Mouse (Mus musculus): Measurements from ENCODE around the gene Zfp719.

Gene Zfp719

DNA sequence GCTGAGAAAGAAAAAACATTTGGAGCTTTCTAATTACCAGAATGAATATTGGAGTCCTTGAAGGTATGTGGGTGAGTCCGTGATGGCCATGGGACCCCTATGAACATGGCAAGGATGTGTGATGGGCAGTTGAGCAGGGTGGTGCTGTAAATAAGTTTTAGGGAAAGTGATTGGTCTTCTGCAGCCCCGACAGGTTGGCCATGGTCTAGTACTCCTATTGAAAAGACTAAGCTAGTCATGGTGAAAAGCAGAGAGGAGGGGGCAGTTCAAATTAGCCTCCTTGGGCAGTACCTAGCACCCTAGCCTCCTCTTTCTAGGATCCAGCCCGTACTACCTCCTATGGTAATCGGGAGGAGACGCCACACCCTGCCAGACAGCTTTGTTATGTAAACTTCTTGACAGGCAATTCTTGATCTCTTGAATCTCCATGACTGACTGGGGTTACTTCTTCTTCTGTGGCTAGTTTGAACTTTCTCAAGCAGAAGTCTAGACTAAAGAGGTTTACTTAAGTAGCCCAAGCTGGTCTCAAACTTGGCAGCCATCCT lies 28.4 kb downstream of the Zfp719 start:
- DNase-seq (ENCODE audit: low spot score): no peak

DNA sequence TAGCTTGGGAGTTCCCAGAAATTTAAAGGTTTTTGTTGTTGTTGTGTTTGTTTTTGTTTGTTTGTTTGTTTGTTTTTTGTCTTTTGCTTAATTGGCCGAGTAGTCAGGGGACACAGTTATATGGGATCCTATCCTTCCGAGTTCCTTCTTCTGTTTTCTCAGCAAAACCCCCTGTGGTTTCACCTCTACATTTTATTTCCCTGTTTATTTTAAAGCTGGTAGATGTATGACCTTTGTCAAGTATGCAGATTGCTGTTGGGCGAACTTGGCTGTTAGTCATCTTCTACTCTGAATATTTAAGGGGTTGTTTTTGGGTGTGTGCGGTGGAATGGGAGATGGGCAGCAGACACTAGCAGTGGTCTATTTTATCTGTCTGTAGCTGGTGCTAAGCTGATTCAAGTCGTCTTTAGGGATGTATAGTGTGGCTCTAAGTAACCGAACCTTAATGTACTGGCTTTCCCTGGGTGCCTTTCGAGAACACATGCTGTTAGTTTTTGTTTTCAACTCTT lies 29.0 kb downstream of the Zfp719 start:
- DNase-seq (ENCODE audit: low spot score): no peak

DNA sequence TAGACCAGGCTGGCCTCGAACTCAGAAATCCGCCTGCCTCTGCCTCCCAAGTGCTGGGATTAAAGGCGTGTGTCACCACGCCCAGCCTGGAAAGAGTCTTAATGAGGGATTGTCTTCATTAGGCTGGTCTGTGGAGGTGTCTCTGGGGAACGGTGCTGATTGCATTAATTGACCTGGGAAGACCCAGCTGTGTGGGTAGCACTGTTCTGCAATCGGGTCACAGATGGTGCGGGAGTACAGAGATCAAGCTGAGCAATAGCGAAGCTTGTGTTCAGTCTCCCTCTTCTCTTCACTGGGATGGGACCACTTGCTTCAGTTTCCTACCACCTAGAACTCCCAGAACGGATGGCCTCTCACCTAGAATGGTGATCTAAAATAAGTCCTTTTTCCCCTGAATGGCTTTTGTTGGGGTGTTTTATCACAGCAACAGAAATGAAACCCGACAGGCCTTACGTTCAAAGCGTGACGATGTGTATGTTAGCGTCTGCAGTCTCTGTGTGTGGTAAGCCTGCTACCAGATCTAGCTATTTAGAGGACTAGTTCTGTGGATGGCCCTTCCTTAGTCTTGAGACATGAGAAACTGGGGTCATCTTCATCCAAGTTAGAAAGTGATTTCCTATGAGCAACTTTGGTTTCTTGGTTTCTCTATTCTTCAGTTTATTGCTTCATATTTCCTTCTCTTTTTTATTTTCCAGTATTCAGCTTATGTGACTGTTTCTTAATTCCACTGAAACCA lies 34.6 kb downstream of the Zfp719 start:
- no peak for DNase-seq (ENCODE audit: low spot score)

DNA sequence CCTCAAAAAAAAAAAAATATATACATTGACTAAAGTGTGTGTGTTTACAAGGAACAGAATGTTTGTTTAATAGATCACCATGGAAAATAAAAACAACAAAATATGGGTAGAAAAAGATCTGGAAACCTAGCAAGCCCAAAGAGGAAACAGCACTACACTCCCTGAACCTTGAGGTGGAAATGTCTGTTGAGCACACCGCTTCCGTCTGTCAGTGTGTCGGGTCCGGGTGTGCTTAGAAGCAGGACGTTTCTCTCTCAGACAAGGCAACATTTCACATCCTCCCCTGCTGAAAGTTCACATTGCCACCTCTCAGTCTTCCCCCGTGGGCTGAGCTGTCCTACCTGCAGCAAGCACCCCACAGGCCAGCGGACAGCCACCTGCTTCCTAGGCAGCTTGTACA lies 43.5 kb downstream of the Zfp719 start:
- DNase-seq (ENCODE audit: low spot score): no peak

DNA sequence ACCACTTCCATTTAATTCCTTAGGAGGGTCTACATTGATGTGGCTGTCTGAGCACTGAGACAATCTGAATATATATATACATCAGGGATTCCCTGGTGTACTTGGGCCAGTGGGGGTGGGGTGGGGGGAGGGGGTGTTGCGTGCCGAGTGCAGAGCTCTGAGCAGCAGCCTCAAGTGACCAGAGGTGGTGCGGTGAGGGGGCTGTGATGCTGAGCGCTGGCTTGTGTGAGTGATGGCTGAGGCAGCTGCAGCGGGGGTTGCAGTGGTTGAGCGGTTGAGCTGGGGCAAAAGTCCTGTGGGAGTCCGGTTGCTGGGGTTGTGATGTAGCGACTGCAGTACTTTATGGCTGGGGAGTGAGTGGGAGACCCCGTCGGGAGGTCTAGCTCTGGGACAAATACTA lies 44.4 kb downstream of the Zfp719 start:
- DNase-seq (ENCODE audit: low spot score): no peak

DNA sequence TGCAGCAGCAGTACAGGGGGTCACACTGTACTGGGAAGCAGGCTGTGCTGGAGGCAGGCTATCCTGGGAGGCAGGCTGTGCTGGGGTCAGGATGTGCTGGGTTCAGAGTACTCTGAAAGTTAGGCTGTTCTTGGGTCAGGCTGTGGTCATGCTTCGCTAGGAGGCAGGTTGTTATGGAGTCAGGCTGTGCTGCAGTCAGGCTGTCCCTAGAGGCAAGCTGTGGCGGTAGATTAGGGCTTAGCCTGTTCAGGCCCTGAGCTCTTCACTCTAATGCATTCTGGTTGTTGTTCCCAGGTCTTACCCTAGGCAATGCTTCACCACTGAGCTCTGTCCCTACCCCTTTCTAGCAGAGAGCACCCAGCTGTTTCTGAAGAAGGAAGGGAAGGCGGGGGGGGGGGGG lies 45.7 kb downstream of the Zfp719 start:
- DNase-seq (ENCODE audit: low spot score): no peak

DNA sequence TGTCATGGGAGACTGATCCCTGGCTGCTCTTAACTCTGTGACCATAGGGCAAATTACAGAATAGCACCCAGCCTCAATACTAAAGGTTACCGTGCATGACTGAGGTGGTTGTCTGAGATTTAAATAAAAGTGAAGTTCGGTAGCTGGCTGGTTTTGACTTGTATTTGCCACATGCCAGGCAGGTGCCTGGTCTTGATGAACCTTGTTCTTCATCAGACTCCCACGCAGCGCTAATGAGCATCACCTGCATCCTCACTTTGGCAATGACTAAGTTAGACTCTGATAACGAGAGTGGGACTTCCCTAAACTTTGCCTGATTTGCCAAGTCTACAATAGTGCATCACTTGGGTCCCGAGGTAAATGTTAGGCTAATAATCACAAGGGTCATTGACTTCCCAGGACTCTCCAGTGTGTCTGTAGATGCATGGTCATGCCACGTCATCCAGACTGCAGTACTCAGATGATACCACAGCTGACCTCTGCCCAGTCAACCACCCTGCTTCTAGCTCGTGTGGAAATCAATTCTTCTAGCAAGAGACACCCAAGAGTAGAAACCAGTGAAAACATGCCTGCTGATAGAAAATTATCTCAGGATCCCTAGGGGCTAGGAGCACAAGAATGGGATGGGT lies 46.5 kb downstream of the Zfp719 start:
- DNase-seq (ENCODE audit: low spot score): no peak

DNA sequence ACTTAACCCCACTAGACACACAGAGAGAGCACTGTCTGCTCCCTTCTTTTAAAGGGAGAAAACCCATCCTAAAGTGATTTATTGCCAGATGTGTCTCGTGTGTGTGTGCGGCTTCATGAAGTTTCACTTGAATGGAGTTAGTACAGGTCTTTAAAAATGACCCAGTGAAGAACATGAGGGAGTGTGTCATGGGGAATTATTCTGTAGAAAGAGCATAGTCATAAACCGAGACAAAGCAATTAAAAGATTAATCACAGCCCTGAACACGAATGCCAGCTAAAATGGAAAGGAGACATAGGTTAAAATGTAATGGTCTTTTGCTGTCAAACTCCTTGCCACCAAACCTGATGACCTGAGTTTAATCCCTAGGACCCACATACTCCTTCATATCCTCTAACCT lies 54.5 kb downstream of the Zfp719 start:
- DNase-seq (ENCODE audit: low spot score): no peak

DNA sequence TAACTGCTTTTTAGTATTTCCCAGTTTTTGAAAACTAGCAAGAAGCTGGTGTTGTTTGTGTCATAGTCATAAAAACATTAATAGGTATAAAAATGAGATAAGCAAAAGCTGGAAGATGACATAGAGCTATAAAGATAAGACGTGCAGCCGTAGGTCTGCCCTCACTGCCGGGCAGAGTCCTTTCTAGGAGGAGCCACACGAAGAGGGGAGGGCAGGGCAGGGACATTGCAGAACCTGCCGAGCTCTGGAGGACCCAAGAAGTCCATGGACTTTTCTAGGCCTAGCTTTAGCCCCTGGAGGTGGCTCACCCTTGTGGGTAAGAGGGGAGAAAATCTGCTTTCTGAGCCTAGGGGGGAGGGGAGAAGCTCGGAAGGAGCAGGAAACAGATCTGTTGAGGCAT lies 55.1 kb downstream of the Zfp719 start, which contains the start of gene Ceacam18:
TSS of gene Ceacam18 (plus strand) at position 208 of the 400 bp plus-strand sequence.
- no peak for DNase-seq (ENCODE audit: low spot score)

DNA sequence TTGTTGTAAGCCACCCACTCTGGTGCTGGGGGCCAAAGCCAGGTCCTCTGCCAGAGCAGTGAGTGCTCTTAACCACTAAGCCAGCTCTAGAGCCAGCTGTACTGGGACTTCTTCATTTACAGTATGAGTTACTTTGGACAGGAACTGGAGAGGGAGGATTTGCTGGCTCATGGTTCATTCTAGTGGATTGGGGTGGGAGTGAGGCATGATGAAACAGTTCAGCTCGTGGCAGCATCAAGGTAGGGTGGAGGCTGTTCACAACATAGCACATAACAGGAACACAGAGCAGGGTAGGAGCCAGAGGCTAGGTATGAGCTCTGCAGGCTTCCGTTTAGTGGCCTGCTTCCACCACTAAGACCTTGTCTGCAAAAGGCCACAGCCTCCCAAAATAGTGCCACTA lies 56.8 kb downstream of the Zfp719 start:
- no peak for DNase-seq (ENCODE audit: low spot score)

DNA sequence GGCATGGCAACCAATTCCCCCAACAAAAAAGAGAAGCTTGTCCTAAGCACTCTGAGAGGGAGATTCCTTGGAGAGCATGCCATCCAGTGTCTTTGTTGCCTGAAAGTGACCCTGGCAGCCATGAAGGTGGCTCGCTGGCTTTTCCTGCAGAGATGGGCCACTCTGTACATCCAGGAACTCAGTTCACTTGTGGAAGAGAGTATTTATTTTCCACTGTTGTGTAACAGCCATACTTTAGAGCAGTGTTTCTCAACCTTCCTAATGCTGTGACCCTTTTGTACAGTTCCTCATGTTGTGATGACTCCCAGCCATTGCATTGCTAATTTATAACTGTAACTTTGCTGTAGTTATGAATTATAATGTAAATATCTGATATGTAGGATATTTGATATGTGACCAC lies 57.7 kb downstream of the Zfp719 start:
- no peak for DNase-seq (ENCODE audit: low spot score)

DNA sequence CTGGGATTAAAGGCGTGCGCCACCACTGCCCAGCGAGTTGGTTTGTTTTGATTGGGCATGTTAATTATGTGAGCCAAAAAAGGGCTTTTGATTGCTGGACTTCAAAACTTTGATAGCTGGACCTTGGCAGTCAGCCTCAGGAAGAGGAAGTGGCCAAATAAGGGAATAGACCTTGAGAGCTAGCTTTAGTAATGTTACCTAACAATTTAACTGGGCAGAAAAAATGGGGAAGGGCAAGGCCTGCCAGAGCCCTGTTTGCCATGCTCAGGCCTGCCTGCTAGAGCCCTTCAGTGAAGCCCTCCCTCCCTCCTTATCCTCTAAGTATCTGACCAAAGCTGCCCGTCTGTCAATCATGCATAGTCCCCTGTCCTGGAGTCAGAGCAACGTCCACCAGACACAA lies 63.2 kb downstream of the Zfp719 start:
- no peak for DNase-seq (ENCODE audit: low spot score)

All from spleen, adult 12 weeks (tissue).